Mouse (Mus musculus): ENCODE measurements around the gene Npepps. TPM values are rescaled to one million over a fixed set of nuclear protein-coding genes. Genes with fewer than 3 reads are reported as not detected.
"Not testable (repeated sequence)": the region's sequence is repeated elsewhere in the genome, so short reads cannot be mapped to it uniquely, and the experiment has no call there.

Npepps gene
- 23.1 and 25.3 TPM in 2 replicates for polyA plus RNA-seq (2012; rRNA removed)

- peak; percentile 81 for DNase-seq
- peak within 1 kb of the TSS; percentile 95 for H3K27ac ChIP-seq (ENCODE audit: insufficient read depth, low read depth, low read length)
- no peaks in the 10 kb centered on the region for H3K27me3 ChIP-seq (replicated peaks; ENCODE audit: control insufficient read depth, insufficient read depth, low read length)
- WGBS, result 1% methylated on average over 69 of the region's 83 CpGs
- TF ChIP-seq POLR2A (IDR thresholded peaks at IDR 0.05; ENCODE audit: low read depth, low read length) (peak; percentile 62), CTCF (conservative IDR thresholded peaks at IDR 0.05; ENCODE audit: insufficient read depth, insufficient read length, low read depth, low read length) (no peak)
- H3K4me1 ChIP-seq (ENCODE audit: control insufficient read depth, insufficient read depth, low read length), result peaks cover 21% of the 10 kb centered on the region; the same call in 1 of the 2 replicates
- no peaks in the 10 kb centered on the region for H3K36me3 ChIP-seq (ENCODE audit: control insufficient read depth, insufficient read depth, low read length)
- H3K4me3 ChIP-seq (ENCODE audit: insufficient read depth, low read depth, low read length), result peak within 1 kb of the TSS; percentile 98
Observed at GRCm38 (mm10) chr11:97280216-97280861, at the start of gene Npepps. Gene Npepps (minus strand): TSS chr11:97280638.

GRCm38 (mm10) chr11:97328148-97328547, 47.7 kb upstream of the Npepps start:
- 20% methylated on average over 9 of the region's 9 CpGs for WGBS
- no peaks in the 10 kb centered on the region for H3K27me3 ChIP-seq (replicated peaks; ENCODE audit: control insufficient read depth, insufficient read depth, low read length)
- H3K4me1 ChIP-seq (ENCODE audit: control insufficient read depth, insufficient read depth, low read length), result no peaks in the 10 kb centered on the region
- peak; percentile 88 for TF ChIP-seq CTCF (conservative IDR thresholded peaks at IDR 0.05; ENCODE audit: insufficient read depth, insufficient read length, low read depth, low read length)
- no peak for TF ChIP-seq POLR2A (IDR thresholded peaks at IDR 0.05; ENCODE audit: low read depth, low read length)
- no peak overlapping the region for H3K4me3 ChIP-seq (ENCODE audit: insufficient read depth, low read depth, low read length)
- peaks cover 2% of the 10 kb centered on the region; the same call in 1 of the 2 replicates for H3K36me3 ChIP-seq (ENCODE audit: control insufficient read depth, insufficient read depth, low read length)
- H3K27ac ChIP-seq (ENCODE audit: insufficient read depth, low read depth, low read length), result no peak overlapping the region
- DNase-seq, result peak; percentile 62

GRCm38 (mm10) chr11:97325224-97325623, 44.8 kb upstream of the Npepps start:
- DNase-seq, result no peak
- peak; percentile 42 for TF ChIP-seq CTCF (conservative IDR thresholded peaks at IDR 0.05; ENCODE audit: insufficient read depth, insufficient read length, low read depth, low read length)
- TF ChIP-seq POLR2A (IDR thresholded peaks at IDR 0.05; ENCODE audit: low read depth, low read length), result no peak
- no peak overlapping the region for H3K4me3 ChIP-seq (ENCODE audit: insufficient read depth, low read depth, low read length)
- WGBS, result 68% methylated on average over 1 of the region's 1 CpGs
- H3K36me3 ChIP-seq (ENCODE audit: control insufficient read depth, insufficient read depth, low read length), result peaks cover 6% of the 10 kb centered on the region; the same call in 1 of the 2 replicates
- no peaks in the 10 kb centered on the region for H3K4me1 ChIP-seq (ENCODE audit: control insufficient read depth, insufficient read depth, low read length)
- H3K27me3 ChIP-seq (replicated peaks; ENCODE audit: control insufficient read depth, insufficient read depth, low read length), result no peaks in the 10 kb centered on the region
- no peak overlapping the region for H3K27ac ChIP-seq (ENCODE audit: insufficient read depth, low read depth, low read length)

- H3K4me3 ChIP-seq (ENCODE audit: insufficient read depth, low read depth, low read length); H3K36me3 ChIP-seq (ENCODE audit: control insufficient read depth, insufficient read depth, low read length); H3K27me3 ChIP-seq (replicated peaks; ENCODE audit: control insufficient read depth, insufficient read depth, low read length); H3K4me1 ChIP-seq (ENCODE audit: control insufficient read depth, insufficient read depth, low read length); DNase-seq; H3K27ac ChIP-seq (ENCODE audit: insufficient read depth, low read depth, low read length): not testable (repeated sequence)
- WGBS, result 90% methylated on average over 8 of the region's 8 CpGs
Observed at GRCm38 (mm10) chr11:97321894-97322600, 41.6 kb upstream of the Npepps start.

- no peaks in the 10 kb centered on the region for H3K4me1 ChIP-seq (ENCODE audit: control insufficient read depth, insufficient read depth, low read length)
- WGBS, result 95% methylated on average over 8 of the region's 8 CpGs
- no peaks in the 10 kb centered on the region for H3K27me3 ChIP-seq (replicated peaks; ENCODE audit: control insufficient read depth, insufficient read depth, low read length)
- DNase-seq, result no peak
- TF ChIP-seq POLR2A (IDR thresholded peaks at IDR 0.05; ENCODE audit: low read depth, low read length), result no peak
- no peak for TF ChIP-seq CTCF (conservative IDR thresholded peaks at IDR 0.05; ENCODE audit: insufficient read depth, insufficient read length, low read depth, low read length)
- no peak overlapping the region for H3K4me3 ChIP-seq (ENCODE audit: insufficient read depth, low read depth, low read length)
- peaks cover 4% of the 10 kb centered on the region; the same call in 1 of the 2 replicates for H3K36me3 ChIP-seq (ENCODE audit: control insufficient read depth, insufficient read depth, low read length)
- no peak overlapping the region for H3K27ac ChIP-seq (ENCODE audit: insufficient read depth, low read depth, low read length)
Observed at GRCm38 (mm10) chr11:97321197-97321596, 40.8 kb upstream of the Npepps start.

GRCm38 (mm10) chr11:97315504-97316503, 35.4 kb upstream of the Npepps start, which contains the start of gene Mrpl45:
Gene Mrpl45 (plus strand): TSS chr11:97315716.
- H3K4me3 ChIP-seq (ENCODE audit: insufficient read depth, low read depth, low read length), result peak within 1 kb of the TSS; percentile 80
- under 1% methylated on average over 50 of the region's 50 CpGs for WGBS
- H3K27me3 ChIP-seq (replicated peaks; ENCODE audit: control insufficient read depth, insufficient read depth, low read length), result no peaks in the 10 kb centered on the region
- peaks cover 3% of the 10 kb centered on the region; the same call in 1 of the 2 replicates for H3K4me1 ChIP-seq (ENCODE audit: control insufficient read depth, insufficient read depth, low read length)
- peak within 1 kb of the TSS; percentile 75 for H3K27ac ChIP-seq (ENCODE audit: insufficient read depth, low read depth, low read length)
- TF ChIP-seq POLR2A (IDR thresholded peaks at IDR 0.05; ENCODE audit: low read depth, low read length), result peak; percentile 25
- no peak for TF ChIP-seq CTCF (conservative IDR thresholded peaks at IDR 0.05; ENCODE audit: insufficient read depth, insufficient read length, low read depth, low read length)
- peak; percentile 100 for DNase-seq
- no peaks in the 10 kb centered on the region for H3K36me3 ChIP-seq (ENCODE audit: control insufficient read depth, insufficient read depth, low read length)
